Mouse (Mus musculus) kidney, postnatal 36 days (tissue): Measurements from ENCODE around the gene Mprip.
A peak's percentile ranks its signal among the peaks of the same experiment; 100 is the strongest.
"Not testable (repeated sequence)": the region's sequence is repeated elsewhere in the genome, so short reads cannot be mapped to it uniquely, and the experiment has no call there.

Source experiments
- DNase-seq, 2 experiments: peaks; one replicate each; pipeline ENCODE4 v3.0.0; 2021 to 2022; ENCODE audit warnings: mixed read lengths in 2 of 2

Gene Mprip

GRCm38 (mm10) chr11:59655337-59655736 lies 5.8 kb upstream of the Mprip start:
- DNase-seq, result no peak

GRCm38 (mm10) chr11:59656016-59656415 lies 5.1 kb upstream of the Mprip start:
- no peak for DNase-seq

DNA sequence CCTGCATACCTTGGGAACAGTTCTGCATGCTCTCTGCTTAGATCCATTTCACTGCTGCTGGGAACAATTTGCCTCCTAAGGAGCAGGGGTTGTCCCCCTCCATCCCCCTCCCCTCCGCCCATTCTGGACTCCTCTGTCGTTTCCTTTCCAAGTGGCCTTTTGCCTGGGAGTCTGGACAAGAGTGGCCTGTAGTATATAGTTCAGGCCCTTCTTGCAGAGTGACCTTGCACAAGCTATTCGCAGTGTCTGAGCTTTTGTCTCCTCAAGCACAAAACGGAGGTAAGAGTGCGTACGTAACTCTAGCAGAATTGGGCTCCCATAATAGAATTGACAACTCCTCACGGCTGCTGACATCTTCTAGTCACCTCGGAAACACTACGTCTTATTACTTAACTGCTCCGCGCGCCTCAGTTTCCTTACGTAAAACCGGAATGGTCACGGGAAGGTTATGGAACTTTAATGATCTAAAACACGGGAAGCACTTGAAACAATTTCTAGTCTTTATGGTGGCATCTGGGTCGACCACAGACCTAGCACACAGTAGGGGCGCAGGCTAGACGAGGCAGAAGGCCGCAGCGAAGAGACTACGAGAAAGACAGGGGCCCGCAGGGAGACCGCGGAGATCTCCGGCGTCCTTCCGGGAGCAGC lies 620 bp downstream of the Mprip start:
- DNase-seq, result peak; percentile 39 to 63

- peak; percentile 99 for DNase-seq
These were observed 1.2 kb downstream of the Mprip start for GRCm38 (mm10) chr11:59662249-59662788.

DNA sequence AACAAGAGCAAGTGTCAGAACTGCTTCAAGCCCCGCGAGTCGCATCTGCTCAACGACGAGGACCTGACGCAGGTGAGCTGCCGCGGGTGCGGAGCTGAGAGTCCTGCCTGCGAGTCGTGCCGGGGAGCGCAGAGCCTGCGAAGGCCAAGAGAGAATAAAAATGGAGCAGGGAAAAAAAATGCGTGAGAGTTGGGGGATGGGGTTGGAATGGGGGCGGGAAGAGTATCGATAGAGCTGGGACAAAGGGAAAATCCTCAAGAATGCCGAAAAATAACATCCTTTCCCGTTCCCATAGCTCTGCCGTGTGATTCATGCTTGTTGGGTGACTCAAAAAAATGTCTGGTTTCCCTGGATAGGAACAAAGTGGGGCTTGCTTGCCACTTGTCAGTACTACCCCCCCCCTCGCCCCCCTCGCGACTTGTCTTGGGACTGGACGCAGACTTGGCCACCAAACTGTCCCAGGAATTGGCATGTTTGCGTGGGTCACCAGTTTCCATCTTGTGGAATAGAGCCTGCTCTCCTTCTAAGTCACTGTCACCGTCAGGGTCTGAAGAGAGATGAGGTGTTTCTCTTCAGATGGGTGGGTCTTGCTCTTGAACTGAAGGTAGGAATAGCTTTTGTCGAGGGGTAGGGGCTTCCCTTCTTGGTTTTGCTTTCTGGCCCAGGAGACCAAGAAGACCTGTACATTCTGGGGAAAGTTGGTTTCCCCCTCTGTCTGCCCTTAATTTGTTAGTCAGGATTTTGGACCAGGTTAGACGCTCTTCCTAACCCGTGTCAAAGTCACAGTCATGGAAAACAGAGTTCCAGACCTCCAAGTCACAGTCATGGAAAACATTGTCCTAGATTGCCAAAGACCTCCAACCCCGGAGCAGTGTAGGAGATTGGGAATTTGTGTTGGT lies 2.0 kb downstream of the Mprip start:
- DNase-seq, result peak in 1 of 2 experiments; percentile 16

- peak; percentile 17 to 20 for DNase-seq
These were observed 2.7 kb downstream of the Mprip start for GRCm38 (mm10) chr11:59663776-59664320.

DNA sequence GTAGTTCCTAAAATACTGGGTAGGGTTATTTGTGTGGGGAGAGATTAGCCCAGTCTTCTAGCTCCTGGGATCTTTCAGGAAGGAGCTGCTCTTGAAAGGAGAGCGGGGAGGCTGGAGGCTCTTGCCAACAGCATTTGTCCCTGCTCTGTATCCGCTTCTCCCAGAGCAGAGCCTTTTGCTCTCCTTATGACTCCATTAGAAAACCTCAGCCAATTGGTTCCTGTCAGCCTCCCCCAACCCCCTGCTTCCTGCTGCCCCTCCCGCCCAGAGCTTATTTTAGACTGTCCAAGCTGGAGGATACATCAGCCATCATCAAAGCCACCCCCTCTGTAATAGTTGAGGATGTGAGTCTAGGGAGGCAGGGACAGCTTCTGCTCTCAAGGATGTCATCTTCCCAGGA lies 3.7 kb downstream of the Mprip start:
- DNase-seq, result peak; percentile 71 to 78

DNA sequence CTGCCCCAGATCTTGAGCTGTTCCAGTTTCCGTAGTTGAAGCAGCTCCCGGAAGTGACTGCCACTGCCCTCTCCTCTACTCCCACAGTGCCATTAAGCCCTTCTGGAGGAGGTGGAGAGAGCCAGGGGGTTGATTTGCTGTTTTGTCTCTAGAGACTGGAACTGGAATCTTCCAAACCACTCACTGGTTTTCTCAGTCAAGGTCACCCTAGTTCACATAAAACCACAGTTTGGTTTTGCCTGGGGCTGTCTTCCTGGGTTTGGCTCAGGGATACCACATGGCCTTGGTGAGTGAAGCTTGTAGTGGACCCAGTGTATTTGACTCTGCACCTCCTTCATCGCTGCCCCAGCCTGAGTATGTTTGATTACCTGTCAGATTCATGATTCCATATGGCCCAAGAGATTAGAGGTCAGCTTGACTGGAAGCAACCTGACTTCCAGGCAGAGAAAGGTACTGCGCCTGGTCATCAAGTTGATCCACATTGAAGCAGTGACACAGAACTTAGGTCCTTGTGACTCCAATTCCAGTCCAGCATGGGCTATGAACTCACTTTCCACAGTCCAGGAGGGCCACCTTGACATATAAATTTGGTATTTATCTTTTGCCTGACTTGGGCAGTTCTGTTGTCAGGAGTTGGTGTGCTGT lies 10.1 kb downstream of the Mprip start:
- peak; percentile 29 to 39 for DNase-seq

DNA sequence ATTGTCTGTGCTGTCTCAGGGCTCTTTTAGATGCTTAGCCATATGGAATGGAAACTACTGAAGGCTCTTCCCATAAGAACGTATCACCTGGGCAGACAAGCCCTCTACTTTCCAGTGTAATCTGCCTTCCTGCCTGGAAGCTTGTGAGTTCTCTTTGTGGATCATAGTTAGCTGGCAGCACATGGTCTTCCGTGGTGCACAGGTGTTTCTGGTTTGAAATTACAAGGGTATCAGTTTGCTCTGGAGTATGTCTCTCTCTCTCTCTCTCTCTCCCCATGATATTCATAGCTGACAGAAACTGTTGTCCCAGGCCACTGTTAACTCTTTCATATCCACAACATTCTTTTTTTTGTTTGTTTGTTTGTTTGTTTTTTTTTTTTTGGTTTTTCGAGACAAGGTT lies 12.9 kb downstream of the Mprip start:
- DNase-seq, result no peak

DNA sequence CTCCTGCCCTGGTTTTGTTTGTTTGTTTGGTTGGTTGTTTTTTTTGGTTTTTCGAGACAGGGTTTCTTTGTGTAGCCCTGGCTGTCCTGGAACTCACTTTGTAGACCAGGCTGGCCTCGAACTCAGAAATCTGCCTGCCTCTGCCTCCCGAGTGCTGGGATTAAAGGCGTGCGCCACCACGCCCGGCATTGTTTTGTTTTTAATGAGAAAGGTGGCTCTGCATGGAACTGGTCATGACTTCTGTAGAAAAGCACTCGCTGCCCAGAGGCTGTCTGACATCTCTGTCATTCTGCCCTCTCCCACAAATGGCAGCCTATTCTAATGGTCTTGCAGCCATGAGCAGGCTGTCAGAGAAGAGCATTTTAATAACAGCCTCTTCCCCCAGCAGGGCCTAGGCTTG lies 13.6 kb downstream of the Mprip start:
- not testable (repeated sequence) for DNase-seq

GRCm38 (mm10) chr11:59677767-59678166 lies 16.7 kb downstream of the Mprip start:
- no peak for DNase-seq

DNA sequence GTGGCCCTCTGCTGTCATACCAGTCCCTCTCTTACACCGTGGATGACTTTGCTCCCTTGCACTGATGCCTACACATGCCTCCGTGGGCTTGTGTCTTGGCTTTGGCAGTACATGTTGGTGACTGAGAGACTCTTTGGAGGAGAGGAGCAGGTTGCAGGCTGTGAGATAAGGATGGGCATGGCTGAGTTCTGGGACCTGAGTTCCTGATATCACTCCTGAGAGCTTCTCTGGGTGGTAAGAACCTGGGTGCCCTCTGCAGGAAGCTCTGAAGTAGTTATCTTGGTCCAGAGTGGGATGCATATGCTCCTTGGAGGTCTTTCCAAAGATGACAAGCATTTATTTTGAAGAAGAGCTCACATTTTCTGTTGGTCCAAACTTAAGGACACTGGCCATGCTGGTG lies 17.6 kb downstream of the Mprip start:
- DNase-seq, result no peak

GRCm38 (mm10) chr11:59680111-59680510 lies 19.0 kb downstream of the Mprip start:
- no peak for DNase-seq

DNA sequence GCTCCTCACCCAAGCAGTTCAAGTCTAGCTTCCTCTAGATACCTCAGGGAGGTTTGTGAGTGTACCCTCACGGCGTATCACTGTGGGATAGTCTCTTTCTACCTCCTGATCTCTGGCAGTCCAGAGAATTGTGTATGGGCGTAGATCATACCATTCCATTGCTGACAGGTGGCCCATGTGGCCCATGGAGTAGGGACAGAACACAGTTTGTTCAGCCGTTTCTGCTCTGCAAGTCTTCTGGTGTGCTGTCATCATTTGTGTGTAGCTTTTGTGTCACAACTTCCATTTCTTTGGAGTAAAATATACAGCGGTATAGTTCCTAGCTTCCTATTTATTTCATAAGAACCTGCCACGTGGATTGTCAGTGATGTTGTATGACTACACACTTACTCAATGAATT lies 23.9 kb downstream of the Mprip start:
- DNase-seq, result no peak

DNA sequence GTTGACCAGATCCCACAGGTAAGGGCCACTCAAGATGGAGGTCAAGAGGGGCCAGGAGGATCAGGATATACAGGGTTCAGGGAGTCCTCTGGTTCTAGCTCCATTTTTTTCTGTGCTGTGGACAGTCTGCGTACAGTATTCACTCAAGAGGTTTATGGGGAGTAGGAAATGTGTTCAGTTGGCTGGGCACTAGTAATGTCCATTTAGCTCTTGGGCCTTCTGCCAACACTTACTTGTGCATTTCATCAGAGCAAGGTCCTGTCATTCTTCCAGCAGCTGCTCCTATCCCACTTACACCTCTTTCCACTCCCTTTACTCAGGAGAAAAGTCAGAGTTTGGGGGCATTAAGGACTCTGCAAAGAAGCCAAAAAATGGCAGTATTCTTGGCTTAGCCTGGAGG lies 33.4 kb downstream of the Mprip start:
- DNase-seq, result peak; percentile 60 to 84

DNA sequence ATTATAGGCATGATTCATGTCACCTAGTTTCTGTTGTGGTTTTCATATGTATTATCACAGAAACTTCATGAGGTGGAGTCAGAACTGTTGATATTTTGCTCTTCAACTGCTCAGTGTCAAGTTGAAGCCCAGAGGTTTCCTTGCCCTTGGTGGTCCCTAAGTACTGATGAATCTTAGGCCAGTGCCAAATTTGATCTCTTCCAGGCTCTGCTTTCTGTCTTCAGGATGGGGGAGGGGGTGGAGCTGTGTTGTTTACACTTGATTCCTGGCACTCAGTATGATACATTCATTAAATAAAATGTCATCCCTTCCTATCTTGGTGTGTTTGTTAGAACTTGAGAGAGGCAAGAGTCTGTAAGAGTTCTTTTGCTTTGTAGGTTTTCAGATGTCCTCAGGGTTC lies 34.4 kb downstream of the Mprip start:
- no peak for DNase-seq

DNA sequence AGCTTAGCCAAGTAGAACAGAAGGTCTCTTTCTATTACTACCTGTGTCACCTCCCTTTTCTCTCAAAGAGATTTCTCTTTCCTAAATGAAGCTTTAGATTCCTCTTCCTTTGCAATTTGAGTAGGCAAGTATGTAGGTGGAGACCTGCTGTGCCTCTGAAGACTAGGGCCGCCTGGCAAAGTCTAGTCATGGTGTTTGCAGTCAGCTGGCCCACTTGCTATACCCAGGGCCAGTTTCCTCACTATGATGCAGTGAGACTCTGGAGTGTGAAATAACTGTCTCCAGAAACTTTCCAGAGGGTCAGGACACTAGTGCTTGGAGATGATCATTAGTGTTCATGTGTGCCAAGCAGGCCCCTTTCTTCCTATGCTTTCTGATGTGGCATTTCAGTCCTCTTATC lies 36.5 kb downstream of the Mprip start:
- DNase-seq, result no peak

GRCm38 (mm10) chr11:59700787-59701186 lies 39.7 kb downstream of the Mprip start:
- no peak for DNase-seq

DNA sequence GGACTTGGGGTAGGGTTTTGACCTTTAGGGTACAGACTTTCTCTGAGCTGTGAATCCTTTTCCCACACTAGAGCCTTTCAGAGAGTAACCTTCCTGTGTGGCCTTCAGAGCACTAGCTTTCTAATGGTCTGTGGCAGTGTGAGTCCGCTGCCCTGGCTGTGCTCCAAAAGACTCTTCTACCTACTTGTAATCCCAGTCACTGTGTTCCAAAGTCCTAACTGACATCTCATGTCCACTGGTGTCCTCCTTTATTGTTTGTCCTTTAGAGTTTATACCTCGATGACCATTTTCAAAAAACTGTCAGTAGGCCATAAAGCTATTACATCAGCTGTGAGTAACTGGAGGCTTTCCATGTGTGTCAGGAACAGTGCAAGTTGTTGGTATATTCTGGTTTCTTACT lies 44.0 kb downstream of the Mprip start:
- peak; percentile 74 to 80 for DNase-seq

GRCm38 (mm10) chr11:59707481-59707880 lies 46.4 kb downstream of the Mprip start:
- no peak for DNase-seq

DNA sequence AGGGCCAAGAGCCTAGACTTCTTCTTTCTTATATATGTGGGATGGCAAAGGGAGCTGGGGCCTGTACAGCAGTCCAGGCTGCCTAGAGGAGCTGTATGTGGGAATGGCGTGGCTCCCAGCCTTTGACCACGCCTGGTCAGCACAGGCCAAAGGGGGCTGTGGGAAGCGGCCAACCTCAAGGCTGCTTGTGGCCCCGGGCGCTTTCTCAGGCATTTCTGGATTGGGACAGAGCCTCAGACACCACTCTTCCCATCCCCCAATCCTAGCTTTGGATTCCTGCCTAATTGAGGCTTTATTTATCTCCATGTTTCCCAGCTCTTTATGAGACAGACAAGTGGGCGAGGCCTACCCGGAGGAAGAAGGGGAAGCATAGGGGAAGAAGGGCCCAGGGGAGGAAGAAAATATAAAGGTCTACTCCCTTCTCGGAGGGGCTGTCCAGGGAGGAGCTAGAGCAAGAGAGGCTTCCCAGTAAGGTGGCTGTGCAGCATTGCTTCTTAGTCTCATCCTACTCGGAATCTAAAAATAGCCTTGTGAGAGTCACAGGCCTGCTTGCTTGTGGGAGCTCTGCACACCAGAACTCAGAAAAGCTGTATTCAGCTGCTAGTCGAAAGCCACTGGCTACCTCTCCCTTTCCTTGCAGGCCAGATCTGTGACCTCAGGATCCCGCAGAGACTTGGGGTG lies 47.0 kb downstream of the Mprip start:
- DNase-seq, result peak; percentile 66 to 77

DNA sequence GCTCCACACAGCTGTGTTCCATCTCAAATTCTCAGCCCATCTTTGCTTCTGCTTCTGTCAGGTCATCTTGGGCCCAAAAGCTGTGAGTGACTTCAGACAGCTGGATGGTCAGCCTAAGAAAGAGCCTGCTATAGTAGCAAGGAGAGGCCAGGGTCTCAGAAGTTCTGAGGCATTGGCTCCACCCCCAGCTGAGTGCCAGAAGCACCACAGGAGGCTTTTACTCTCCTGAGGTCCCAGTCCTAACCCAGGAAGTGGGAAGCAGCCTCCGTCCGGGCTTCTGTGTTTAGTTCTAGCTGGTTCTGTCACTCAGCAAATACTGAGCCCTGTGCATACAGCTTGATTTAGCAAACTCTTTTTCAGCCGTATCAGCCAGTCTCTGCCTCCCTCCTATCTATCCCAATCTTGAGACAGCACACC lies 54.3 kb downstream of the Mprip start:
- peak in 1 of 2 experiments; percentile 8 for DNase-seq
